Mouse (Mus musculus): ENCODE results near the gene Cysrt1. TPM values are rescaled to one million over a fixed set of nuclear protein-coding genes. Genes with fewer than 3 reads are reported as not detected.

Gene Cysrt1
- polyA plus RNA-seq, 1 experiment, result 0.25 TPM

DNA sequence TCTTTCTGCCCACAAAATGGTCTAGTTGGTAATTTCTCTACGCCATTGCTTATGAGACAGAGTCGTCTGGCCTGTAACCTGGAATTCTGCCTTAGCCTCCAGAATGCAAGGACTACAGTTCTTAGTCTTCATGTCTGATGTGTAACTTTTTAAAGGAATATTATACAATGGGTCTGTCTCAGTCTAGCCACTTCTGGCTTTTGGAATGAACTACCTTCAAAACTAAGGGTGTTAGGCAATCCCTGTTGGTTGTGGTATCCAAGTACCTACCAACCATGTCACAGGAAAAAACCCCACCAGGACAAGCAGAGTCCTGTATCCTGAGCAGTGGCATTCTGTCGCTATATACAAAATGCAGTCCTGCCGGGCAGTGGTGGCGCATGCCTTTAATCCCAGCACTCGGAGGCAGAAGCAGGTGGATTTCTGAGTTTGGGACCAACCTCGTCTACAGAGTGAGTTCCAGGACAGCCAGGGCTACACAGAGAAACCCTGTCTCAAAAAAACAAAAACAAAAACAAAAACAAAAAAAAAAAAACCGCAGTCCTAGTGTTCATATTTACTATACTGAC, 16.4 kb downstream of the Cysrt1 start:
- no peak for TF ChIP-seq MYOD1 (IDR thresholded peaks at IDR 0.05; ENCODE audit: control insufficient read depth, insufficient read length, low read depth)
- no peak for TF ChIP-seq CEBPB (IDR thresholded peaks at IDR 0.05; ENCODE audit: low read depth)
- no peak for TF ChIP-seq MAX (IDR thresholded peaks at IDR 0.05)
- no peak for TF ChIP-seq CTCF (IDR thresholded peaks at IDR 0.05; ENCODE audit: control insufficient read depth, insufficient read depth, insufficient read length)
- no peak for TF ChIP-seq FOSL1 (IDR thresholded peaks at IDR 0.05; ENCODE audit: insufficient read depth, low read length, poor library complexity, severe bottlenecking)
- TF ChIP-seq USF1 (IDR thresholded peaks at IDR 0.05; ENCODE audit: low read depth), result no peak
- no peak for TF ChIP-seq MYOG (IDR thresholded peaks at IDR 0.05; ENCODE audit: control insufficient read depth, extremely low read depth, insufficient read length)
- peak overlapping the region; percentile 38 for H3K4me3 ChIP-seq (ENCODE audit: insufficient read depth, poor library complexity, severe bottlenecking)
- H3K36me3 ChIP-seq (ENCODE audit: control insufficient read depth, insufficient read depth), result peaks cover 24% of the 10 kb centered on the region

DNA sequence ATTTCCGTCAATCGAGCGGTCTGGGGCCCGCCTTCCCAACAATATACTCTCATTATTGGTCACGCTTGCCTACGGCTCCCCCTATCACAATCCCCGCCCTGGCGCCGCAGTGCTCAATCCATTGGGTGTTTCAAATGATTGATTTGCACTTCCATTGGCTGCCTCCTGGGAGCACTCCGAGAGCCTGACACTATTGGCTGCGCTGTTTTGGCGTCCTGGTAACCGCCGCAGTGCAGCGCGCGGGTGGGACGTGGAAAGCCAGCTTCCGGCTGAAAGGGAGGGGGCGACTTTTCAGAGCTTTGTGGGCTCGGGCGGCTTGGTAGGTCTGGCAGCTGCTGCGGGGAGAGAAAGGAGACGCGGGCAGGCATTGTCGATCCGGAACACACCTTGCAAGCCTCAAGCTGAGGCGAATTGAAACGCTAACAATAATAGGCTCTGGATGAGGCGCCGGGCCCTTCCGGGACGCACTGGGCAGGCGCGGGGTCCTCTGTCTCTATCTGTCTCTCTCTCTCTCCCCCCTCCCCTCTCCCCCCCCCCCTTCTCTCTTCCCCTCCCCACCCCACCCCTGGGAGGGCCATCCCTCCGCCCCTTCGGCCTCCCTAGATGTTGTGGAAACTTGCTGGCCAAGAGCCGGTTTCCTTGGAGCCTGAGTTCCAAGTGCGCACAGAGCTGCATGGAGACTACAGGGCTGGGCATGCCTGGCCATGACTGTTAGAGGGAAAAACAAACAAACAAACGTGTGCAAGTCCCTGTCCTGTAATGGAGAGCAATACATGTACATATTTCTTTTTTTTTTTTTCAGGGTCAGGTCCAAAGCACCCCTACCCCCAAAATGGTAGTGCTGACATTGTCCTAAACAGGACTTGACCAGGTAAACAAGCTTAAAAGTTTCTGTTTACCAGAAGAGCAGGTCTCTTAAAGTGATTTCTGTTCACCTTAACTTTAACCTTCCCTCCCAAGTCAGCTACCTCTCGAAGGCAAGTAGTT, 17.2 kb downstream of the Cysrt1 start:
- H3K27me3 ChIP-seq (ENCODE audit: control insufficient read depth, insufficient read depth, insufficient read length), result peaks cover 2% of the 10 kb centered on the region
- peaks cover 24% of the 10 kb centered on the region for H3K36me3 ChIP-seq (ENCODE audit: control insufficient read depth, insufficient read depth)
- H3K4me3 ChIP-seq (ENCODE audit: insufficient read depth, poor library complexity, severe bottlenecking), result peak overlapping the region; percentile 99
- H3K79me3 ChIP-seq (ENCODE audit: low read depth), result peaks cover 9% of the 10 kb centered on the region
- peak overlapping the region; percentile 84 for H3ac ChIP-seq (ENCODE audit: control insufficient read depth, insufficient read length, low read depth)
- TF ChIP-seq MYOG (IDR thresholded peaks at IDR 0.05; ENCODE audit: control insufficient read depth, extremely low read depth, insufficient read length) (no peak), MYOD1 (IDR thresholded peaks at IDR 0.05; ENCODE audit: control insufficient read depth, insufficient read length, low read depth) (no peak), CTCF (IDR thresholded peaks at IDR 0.05; ENCODE audit: control insufficient read depth, insufficient read depth, insufficient read length) (no peak), MAX (IDR thresholded peaks at IDR 0.05) (no peak), CEBPB (IDR thresholded peaks at IDR 0.05; ENCODE audit: low read depth) (no peak), FOSL1 (IDR thresholded peaks at IDR 0.05; ENCODE audit: insufficient read depth, low read length, poor library complexity, severe bottlenecking) (no peak), USF1 (IDR thresholded peaks at IDR 0.05; ENCODE audit: low read depth) (no peak)
- H3K79me2 ChIP-seq (ENCODE audit: control insufficient read depth, insufficient read depth), result peaks cover 19% of the 10 kb centered on the region

More for the DNA sequence above, 16.4 kb downstream of the Cysrt1 start:
- H3ac ChIP-seq (ENCODE audit: control insufficient read depth, insufficient read length, low read depth), result no peak overlapping the region
- peaks cover 9% of the 10 kb centered on the region for H3K79me3 ChIP-seq (ENCODE audit: low read depth)
- H3K79me2 ChIP-seq (ENCODE audit: control insufficient read depth, insufficient read depth), result peaks cover 19% of the 10 kb centered on the region
- H3K27me3 ChIP-seq (ENCODE audit: control insufficient read depth, insufficient read depth, insufficient read length), result peaks cover 11% of the 10 kb centered on the region

DNA sequence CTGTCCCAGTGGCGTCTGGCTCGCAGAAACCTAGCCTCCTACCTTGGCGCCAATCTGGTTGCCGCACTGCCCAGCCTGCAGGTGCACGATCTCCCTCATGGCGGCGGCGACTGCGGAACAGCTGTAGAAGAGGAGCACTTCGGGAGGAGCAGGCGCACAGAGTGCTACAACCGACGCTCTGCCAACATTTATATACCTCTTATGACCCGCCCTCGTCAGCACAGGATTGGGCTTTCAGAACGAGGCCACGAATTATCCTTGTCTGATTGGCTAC, 17.8 kb downstream of the Cysrt1 start, which contains the start of gene Tubb4b:
Gene Tubb4b, minus strand, starts transcription at position 211 of the 274 bp plus-strand sequence.
- Histone ChIP-seq H3ac (ENCODE audit: control insufficient read depth, insufficient read length, low read depth) (peak within 1 kb of the TSS; percentile 89), H3K36me3 (ENCODE audit: control insufficient read depth, insufficient read depth) (peaks cover 24% of the 10 kb centered on the region), H3K79me2 (ENCODE audit: control insufficient read depth, insufficient read depth) (peaks cover 19% of the 10 kb centered on the region), H3K27me3 (ENCODE audit: control insufficient read depth, insufficient read depth, insufficient read length) (no peaks in the 10 kb centered on the region), H3K4me3 (ENCODE audit: insufficient read depth, poor library complexity, severe bottlenecking) (peak within 1 kb of the TSS; percentile 99), H3K79me3 (ENCODE audit: low read depth) (peaks cover 9% of the 10 kb centered on the region)
- TF ChIP-seq MAX (IDR thresholded peaks at IDR 0.05), result no peak
- no peak for TF ChIP-seq MYOD1 (IDR thresholded peaks at IDR 0.05; ENCODE audit: control insufficient read depth, insufficient read length, low read depth)
- TF ChIP-seq CEBPB (IDR thresholded peaks at IDR 0.05; ENCODE audit: low read depth), result no peak
- no peak for TF ChIP-seq FOSL1 (IDR thresholded peaks at IDR 0.05; ENCODE audit: insufficient read depth, low read length, poor library complexity, severe bottlenecking)
- TF ChIP-seq CTCF (IDR thresholded peaks at IDR 0.05; ENCODE audit: control insufficient read depth, insufficient read depth, insufficient read length), result no peak
- no peak for TF ChIP-seq MYOG (IDR thresholded peaks at IDR 0.05; ENCODE audit: control insufficient read depth, extremely low read depth, insufficient read length)
- TF ChIP-seq USF1 (IDR thresholded peaks at IDR 0.05; ENCODE audit: low read depth), result no peak

DNA sequence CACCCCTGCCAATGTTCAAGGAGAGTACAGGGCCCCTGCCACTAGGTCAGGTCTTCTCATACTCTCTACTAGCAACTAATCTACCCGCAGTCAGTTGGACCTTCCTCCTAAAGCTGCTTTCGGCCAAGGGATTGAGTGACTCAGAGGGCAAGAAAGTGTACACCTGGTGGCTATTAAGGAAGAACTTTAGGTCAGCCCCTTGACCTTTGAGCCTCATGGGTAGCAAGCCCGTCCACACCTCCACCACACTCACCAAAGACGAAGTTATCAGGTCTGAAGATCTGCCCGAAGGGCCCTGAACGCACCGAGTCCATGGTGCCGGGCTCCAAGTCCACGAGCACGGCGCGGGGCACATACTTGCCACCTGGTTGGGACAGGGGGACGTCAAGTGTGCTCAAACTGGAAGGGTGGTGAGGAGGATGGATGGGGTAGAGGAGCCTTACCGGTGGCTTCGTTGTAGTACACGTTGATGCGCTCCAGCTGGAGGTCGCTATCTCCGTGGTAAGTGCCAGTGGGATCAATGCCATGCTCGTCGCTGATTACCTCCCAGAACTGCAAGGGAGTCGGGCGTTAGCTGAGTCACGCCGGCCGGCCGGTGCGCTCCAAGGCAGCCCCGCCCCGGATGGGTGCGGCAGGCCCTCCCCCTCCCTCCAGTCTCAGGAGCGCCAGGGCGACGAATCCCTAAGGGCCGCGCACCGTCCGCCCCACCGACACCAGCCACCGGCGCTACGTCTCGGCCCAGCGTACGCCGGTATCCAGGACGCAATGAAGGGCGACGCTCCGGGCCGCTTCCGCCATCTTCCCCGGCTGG, 18.4 kb downstream of the Cysrt1 start:
- peaks cover 9% of the 10 kb centered on the region for H3K79me3 ChIP-seq (ENCODE audit: low read depth)
- peak overlapping the region; percentile 99 for H3K4me3 ChIP-seq (ENCODE audit: insufficient read depth, poor library complexity, severe bottlenecking)
- no peak for TF ChIP-seq CEBPB (IDR thresholded peaks at IDR 0.05; ENCODE audit: low read depth)
- TF ChIP-seq MAX (IDR thresholded peaks at IDR 0.05), result peak; percentile 51
- H3K79me2 ChIP-seq (ENCODE audit: control insufficient read depth, insufficient read depth), result peaks cover 19% of the 10 kb centered on the region
- no peaks in the 10 kb centered on the region for H3K27me3 ChIP-seq (ENCODE audit: control insufficient read depth, insufficient read depth, insufficient read length)
- peaks cover 24% of the 10 kb centered on the region for H3K36me3 ChIP-seq (ENCODE audit: control insufficient read depth, insufficient read depth)
- H3ac ChIP-seq (ENCODE audit: control insufficient read depth, insufficient read length, low read depth), result peak overlapping the region; percentile 89

DNA sequence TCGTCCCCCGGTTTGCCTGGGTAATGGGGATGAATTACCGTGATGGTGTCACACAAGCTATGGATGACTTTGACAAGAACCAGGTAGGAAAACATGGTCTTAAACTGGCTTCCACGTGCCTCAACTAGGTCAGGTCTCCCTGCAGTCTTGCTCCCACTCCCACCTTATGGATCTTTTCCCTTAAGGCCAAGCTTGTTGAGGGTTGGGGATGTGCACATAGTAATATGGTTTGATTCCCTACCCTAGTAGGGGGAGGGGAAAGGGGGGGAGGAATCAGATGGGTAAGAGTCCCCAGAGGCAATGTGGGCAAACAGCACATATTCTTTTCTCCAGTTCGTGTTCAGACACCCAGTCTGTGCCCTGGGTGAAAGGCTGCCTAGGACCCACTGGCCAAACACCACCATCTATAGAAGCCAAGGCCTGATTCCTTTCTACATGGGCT, 20.9 kb downstream of the Cysrt1 start:
- TF ChIP-seq MAX (IDR thresholded peaks at IDR 0.05), result no peak
- TF ChIP-seq CEBPB (IDR thresholded peaks at IDR 0.05; ENCODE audit: low read depth), result no peak
- no peak for TF ChIP-seq CTCF (IDR thresholded peaks at IDR 0.05; ENCODE audit: control insufficient read depth, insufficient read depth, insufficient read length)
- TF ChIP-seq MYOG (IDR thresholded peaks at IDR 0.05; ENCODE audit: control insufficient read depth, extremely low read depth, insufficient read length), result no peak
- peaks cover 9% of the 10 kb centered on the region for H3K79me3 ChIP-seq (ENCODE audit: low read depth)
- H3ac ChIP-seq (ENCODE audit: control insufficient read depth, insufficient read length, low read depth), result no peak overlapping the region

More for the DNA sequence above, 20.9 kb downstream of the Cysrt1 start:
- no peak overlapping the region for H3K4me3 ChIP-seq (ENCODE audit: insufficient read depth, poor library complexity, severe bottlenecking)
- no peaks in the 10 kb centered on the region for H3K27me3 ChIP-seq (ENCODE audit: control insufficient read depth, insufficient read depth, insufficient read length)
- H3K79me2 ChIP-seq (ENCODE audit: control insufficient read depth, insufficient read depth), result peaks cover 19% of the 10 kb centered on the region
- H3K36me3 ChIP-seq (ENCODE audit: control insufficient read depth, insufficient read depth), result peaks cover 24% of the 10 kb centered on the region
